Comparison of ENCODE assay signal across 8 mouse cellular contexts in genomic region chr3:141464691-141465103, GRCm38 (mm10). TPM values are rescaled to one million over a fixed set of nuclear protein-coding genes. Genes with fewer than 3 reads are reported as not detected.
A peak's percentile ranks its signal among the peaks of the same experiment; 100 is the strongest.
DNase-seq lines count a peak whose midpoint lies in the region; ATAC-seq and TF ChIP-seq lines count a peak whose summit lies in the region.

No protein-coding gene starts in this region.

- POLR2A ChIA-PET in Patski (lab: Charles Lee): no interaction called here

- ATAC-seq in Patski: peak; percentile 9
- ATAC-seq in cerebellum, adult (ENCODE audit: insufficient number of reproducible peaks, low FRiP score, low TSS enrichment): peak; percentile 64
- ATAC-seq in forebrain, embryonic 14.5 days: peak; percentile 75
- ATAC-seq in lung, embryonic 16.5 days (ENCODE audit: low read depth): peak; percentile 64
- ATAC-seq in CD4-positive, CD25-positive, alpha-beta regulatory T cell, adult 4 months: no peak

- peak overlapping the region; percentile 77 for H3K9ac ChIP-seq in forebrain, embryonic 14.5 days (ENCODE audit: low read length)
- peak overlapping the region; percentile 67 for H3K9ac ChIP-seq in lung, embryonic 16.5 days (ENCODE audit: low read length)

- in situ Hi-C loops in Patski (cut with MboI; ENCODE audit: low pct_unique_long_range_greater_than_20kb): no loop called here

- H3K27me3 ChIP-seq in Patski: peaks cover 8% of the 10 kb centered on the region
- peaks cover 14% of the 10 kb centered on the region; the same call in 1 of the 2 replicates for H3K27me3 ChIP-seq in forebrain, embryonic 14.5 days (replicated peaks; ENCODE audit: control insufficient read depth, insufficient read depth, low read length)
- peaks cover 3% of the 10 kb centered on the region for H3K27me3 ChIP-seq in lung, embryonic 16.5 days (ENCODE audit: control insufficient read depth, insufficient read depth, low read depth, low read length)

- H3K27ac ChIP-seq in forebrain, embryonic 14.5 days (ENCODE audit: low read depth, low read length): peak overlapping the region; percentile 84
- H3K27ac ChIP-seq in layer of hippocampus, adult 2 months: peak overlapping the region; percentile 98
- H3K27ac ChIP-seq in lung, embryonic 16.5 days (ENCODE audit: low read length): peak overlapping the region; percentile 89

- no peak for DNase-seq in Patski (ENCODE audit: low read depth, low spot score)
- peak; percentile 72 for DNase-seq in forebrain, embryonic 14.5 days (ENCODE audit: low spot score)
- DNase-seq in heart, postnatal 36 days: peak; percentile 33 to 47
- peak; percentile 52 to 57 for DNase-seq in layer of hippocampus, adult 2 months (ENCODE audit: low spot score in 2 of 2)
- peak; percentile 74 to 75 for DNase-seq in right cerebral cortex, postnatal 10 days (ENCODE audit: low spot score in 2 of 2)

- H3K9me3 ChIP-seq in forebrain, embryonic 14.5 days (replicated peaks; ENCODE audit: control insufficient read depth, low read length): no peaks in the 10 kb centered on the region
- H3K9me3 ChIP-seq in lung, embryonic 16.5 days (ENCODE audit: control insufficient read depth, low read length): no peaks in the 10 kb centered on the region

- no peaks in the 10 kb centered on the region for H3K36me3 ChIP-seq in forebrain, embryonic 14.5 days (ENCODE audit: control insufficient read depth, insufficient read depth, low read length)
- no peaks in the 10 kb centered on the region for H3K36me3 ChIP-seq in lung, embryonic 16.5 days (ENCODE audit: control insufficient read depth, insufficient read depth, low read length)

- WGBS in forebrain, embryonic 14.5 days: under 1% methylated on average over 26 of the region's 26 CpGs
- under 1% methylated on average over 24 of the region's 26 CpGs for WGBS in lung, embryonic 16.5 days

- no peak for TF ChIP-seq CTCF in Patski (IDR thresholded peaks at IDR 0.05)
- TF ChIP-seq CTCF in layer of hippocampus, adult 2 months (conservative IDR thresholded peaks at IDR 0.05): peak; percentile 38

- peak overlapping the region; percentile 66 for H3K4me3 ChIP-seq in forebrain, embryonic 14.5 days (ENCODE audit: low read depth, low read length)
- peak overlapping the region; percentile 86 for H3K4me3 ChIP-seq in layer of hippocampus, adult 2 months
- H3K4me3 ChIP-seq in lung, embryonic 16.5 days (ENCODE audit: low read length): peak overlapping the region; percentile 76

- CTCF ChIA-PET in Patski (lab: Charles Lee): interaction anchor here (1.4 kb wide), 1 partner anchor 10 kb away, joined by 3 read pairs; no protein-coding TSS in a partner anchor

- peak overlapping the region; percentile 98 for H3K4me2 ChIP-seq in forebrain, embryonic 14.5 days (ENCODE audit: low read length)
- H3K4me2 ChIP-seq in lung, embryonic 16.5 days (ENCODE audit: low read depth, low read length): peak overlapping the region; percentile 89

- intact Hi-C loops in heart, postnatal 36 days (cut with DNase I): no loop called here

- H3K4me1 ChIP-seq in forebrain, embryonic 14.5 days (ENCODE audit: control insufficient read depth, insufficient read depth, low read length): peaks cover 4% of the 10 kb centered on the region; the same call in 1 of the 2 replicates
- 0 out of 2 replicates have a peak, but pooled peaks cover 4% of the 10 kb centered on the region for H3K4me1 ChIP-seq in lung, embryonic 16.5 days (replicated peaks; ENCODE audit: control insufficient read depth, insufficient read depth, low read length)

RNA-seq across cellular contexts. Expression of gene Unc5c, which starts 0.3 kb away (rescaled TPM):
- under 0.01 TPM for polyA plus RNA-seq in Patski (2021)
- 4.4 and 4.7 TPM in 2 replicates for polyA plus RNA-seq in forebrain, embryonic 14.5 days (2014; fragmentation: Nextera tagmentation; extraction: Ambion mirVana)
- under 1 TPM; 0.22 to 0.35 TPM for total RNA-seq in heart, postnatal 36 days (2021)
- total RNA-seq in layer of hippocampus, adult 2 months (2021): 10 to 100 TPM; 45.5 to 45.8 TPM
- polyA plus RNA-seq in lung, embryonic 16.5 days (2015; fragmentation: Nextera tagmentation; extraction: Ambion mirVana): 11.7 and 16.6 TPM in 2 replicates
- polyA plus RNA-seq in CD4-positive, CD25-positive, alpha-beta regulatory T cell, adult 4 months (2017; shearing (Covaris generic)): under 1 TPM; 0.13 to 0.16 TPM
